Mouse (Mus musculus) adrenal gland, postnatal 14 days (tissue): ENCODE measurements at regions not wholly inside any gene's neighbourhood (a gene's known extent, or its start where the extent isn't known, plus 50 kb on each side); places are given as distances from the start of the nearest gene placed in this dataset.
A peak's percentile ranks its signal among the peaks of the same experiment; 100 is the strongest.
"Not testable (repeated sequence)": the region's sequence is repeated elsewhere in the genome, so short reads cannot be mapped to it uniquely, and the experiment has no call there.

Experiments
- DNase-seq: peaks from one replicate; pipeline ENCODE4 v3.0.0; 2021; ENCODE audit warnings: mixed read lengths

DNA sequence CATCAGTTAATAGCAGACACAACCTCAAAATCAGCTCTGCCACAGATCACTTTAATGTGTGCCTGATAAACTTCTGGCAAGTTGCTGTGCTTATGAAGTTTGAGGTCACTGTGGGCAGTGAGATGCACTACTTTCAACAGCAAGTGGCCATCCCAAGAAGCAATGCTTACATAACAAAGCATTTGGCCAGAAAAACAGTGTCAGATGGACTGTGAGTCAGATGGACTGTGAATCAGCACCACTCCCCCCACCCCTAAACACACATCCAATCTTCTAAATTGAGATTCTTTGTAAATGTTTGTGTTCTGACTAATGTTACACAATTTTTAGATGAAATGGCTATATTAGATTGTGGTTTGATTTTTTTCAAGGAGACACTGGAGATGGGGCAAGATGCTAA is 550.7 kb downstream of the Nxph1 start:
- DNase-seq = peak; percentile 17

- no peak for DNase-seq
Observed at GRCm38 (mm10) chr6:9534395-9534794, 586.2 kb downstream of the Nxph1 start.

DNA sequence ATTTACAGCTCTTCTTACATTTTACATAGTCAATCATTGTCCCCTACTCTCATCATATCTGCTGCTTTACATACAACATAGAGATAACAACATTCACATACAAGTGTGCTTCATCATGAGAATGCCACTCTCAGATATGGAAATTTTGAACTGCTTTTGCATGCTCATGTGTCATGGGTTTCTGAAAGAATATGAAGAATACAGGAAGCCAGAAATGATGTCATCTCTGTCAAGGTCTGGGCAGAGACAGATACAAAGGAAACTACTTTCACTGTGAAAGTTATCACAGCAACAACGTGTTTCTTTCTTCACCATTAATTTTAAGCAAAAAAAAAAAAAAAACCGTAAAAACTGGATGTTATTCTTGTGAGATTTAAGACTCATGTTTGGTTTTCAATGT is 590.5 kb downstream of the Nxph1 start:
- DNase-seq = no peak

DNA sequence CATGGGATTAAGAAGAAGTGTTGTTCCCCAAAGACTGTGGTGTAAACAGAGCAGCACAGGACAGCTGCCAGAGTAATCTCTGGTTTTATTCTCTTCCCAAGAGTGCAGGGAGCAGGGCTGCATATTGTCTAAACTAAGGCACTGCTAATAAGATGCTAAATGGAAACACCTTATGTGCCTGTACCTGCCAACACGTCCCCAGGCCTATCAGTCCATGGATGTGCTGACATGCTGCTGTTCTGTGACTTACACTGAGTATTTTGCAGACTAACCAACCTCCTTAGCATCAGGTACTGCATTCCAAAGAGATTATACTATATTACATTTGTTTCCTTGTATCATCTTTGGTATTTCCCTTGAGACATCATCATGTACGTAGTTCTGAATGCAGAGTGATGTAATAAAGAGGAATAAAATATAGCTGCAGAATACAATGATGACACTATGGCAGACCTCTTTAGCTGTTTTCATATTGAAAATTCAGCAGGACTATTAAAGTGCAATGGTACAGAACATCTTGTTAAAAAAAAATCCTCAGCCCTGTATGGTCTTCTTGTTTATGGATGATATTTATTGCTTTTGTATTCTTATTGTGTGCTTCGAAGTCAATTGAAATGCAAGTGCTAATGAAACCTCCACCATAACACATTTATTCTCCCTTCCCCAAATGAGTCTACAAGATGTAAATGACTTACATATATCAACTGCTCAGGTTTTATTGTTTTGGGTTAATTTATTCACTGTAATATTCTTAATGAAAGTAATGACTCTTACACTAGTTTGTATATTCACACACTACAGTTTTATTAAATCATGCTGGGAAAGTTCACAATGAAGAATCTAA is 602.1 kb downstream of the Nxph1 start:
- no peak for DNase-seq

- no peak for DNase-seq
Observed at GRCm38 (mm10) chr6:9563290-9564044, 615.2 kb downstream of the Nxph1 start.

DNA sequence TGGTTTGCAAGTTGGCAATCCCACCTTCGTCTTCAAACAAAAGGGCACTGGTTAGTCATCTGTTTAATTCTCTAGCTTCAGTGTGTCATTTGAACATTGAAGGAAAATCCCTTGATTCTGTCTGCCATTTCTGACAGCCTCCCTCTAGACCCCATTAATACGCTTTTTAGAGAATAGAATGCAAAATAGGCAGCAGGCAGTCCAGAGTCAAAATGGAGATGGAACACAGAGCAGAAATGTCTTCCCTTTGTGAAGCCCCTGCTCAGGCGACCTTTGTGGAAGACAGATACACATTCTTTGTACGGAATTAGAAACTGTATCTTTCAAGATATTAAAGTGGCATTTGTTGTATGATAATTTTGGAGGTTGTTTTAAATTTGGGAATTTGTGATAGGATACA is 623.6 kb downstream of the Nxph1 start:
- DNase-seq = no peak

DNA sequence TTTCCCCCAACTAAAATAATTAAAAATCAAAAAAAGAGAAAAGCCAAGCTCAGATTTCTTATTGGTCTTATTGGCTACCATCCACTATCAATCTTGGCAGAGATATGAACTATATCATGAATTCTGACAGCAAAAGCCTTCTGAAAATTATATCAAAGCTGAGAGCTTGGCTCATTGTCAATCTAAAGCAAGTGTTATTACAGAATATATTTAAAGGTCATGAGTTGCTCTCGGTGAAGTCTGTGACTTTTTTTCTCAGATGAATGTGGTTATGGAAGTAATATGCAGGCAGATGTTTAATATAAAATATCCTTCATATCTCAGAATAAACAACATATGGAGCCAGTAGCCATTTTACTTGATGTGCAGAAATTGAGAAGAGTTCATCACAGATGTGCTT is 645.2 kb downstream of the Nxph1 start:
- DNase-seq = no peak

DNA sequence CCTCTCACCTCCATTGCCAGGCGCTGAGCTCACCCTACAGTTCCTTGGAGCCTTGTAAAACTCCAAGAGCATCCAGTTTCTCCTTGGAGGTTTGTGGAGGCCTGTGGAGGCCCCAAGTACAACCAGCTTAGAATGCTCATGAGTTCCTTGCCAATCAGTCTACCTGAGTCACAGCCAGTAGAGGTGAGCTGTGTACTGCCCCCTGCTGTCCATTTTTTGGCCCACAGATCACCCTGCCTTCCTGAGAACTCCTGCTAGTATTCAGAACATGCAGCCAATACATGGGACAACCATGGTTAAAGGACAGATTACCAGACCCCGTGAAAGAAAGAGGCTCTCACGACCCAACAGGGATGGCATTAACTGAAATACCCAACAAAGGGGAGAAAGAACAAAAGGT is 651.2 kb downstream of the Nxph1 start:
- no peak for DNase-seq

DNA sequence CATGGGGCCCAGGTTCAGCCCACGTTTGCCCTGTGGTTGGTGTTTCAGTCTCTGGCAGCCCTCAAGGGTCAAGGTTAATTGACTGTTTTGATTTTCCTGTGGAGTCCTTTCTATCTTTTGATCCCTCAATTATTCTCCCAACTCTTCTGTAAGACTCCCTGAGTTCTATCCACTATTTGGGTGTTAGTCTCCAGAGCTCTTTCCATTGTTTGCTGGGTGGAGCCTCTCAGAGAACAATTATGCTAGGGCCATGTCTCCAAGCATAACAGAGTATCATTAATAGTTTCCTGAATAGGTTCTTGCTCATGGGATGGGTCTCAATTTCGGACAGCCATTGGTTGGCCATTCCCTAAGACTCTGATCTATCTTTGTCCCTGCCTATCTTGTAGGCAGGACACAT is 685.7 kb downstream of the Nxph1 start:
- no peak for DNase-seq

DNA sequence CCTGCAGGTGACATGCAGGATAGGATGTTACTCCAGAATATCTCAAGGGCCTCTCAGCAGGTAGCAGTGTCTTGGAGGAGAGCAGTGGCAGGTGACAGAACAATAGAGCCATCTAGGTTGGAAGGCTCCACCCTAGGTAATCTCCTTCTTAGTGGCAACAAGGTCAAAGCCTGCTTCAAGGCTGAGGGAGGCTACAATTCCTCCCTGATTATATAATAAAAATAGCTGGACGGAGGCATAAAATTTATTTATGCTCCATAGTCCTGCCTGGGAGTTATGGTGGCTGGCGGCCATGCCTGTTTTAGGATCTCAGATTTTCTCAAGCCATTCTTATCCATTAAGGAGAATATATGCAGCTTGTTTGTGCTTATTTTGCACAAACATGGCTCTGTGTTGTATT is 695.2 kb downstream of the Nxph1 start:
- DNase-seq = not testable (repeated sequence)

GRCm38 (mm10) chr6:9643926-9644325 is 695.7 kb downstream of the Nxph1 start:
- DNase-seq = not testable (repeated sequence)

DNA sequence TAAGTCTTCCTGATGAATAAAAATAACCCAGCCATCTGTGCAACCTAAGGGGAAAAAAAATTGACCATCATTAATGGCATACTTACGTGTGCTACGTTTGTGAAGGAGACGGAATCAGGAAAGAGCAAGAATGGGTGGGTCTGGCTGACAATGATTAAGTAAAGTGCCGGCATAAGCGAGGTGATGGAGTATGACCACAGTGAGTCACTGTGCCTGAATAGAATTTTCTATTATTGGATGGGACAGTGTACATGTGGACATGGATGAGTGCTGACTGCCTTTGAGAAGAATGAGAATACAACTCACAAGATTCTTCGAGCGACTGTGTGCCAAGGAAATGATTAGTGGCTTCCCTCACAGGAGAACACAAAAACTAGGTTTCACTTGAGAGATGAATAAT is 711.4 kb downstream of the Nxph1 start:
- no peak for DNase-seq

GRCm38 (mm10) chr6:9685182-9685581 is 737.0 kb downstream of the Nxph1 start:
- no peak for DNase-seq

DNA sequence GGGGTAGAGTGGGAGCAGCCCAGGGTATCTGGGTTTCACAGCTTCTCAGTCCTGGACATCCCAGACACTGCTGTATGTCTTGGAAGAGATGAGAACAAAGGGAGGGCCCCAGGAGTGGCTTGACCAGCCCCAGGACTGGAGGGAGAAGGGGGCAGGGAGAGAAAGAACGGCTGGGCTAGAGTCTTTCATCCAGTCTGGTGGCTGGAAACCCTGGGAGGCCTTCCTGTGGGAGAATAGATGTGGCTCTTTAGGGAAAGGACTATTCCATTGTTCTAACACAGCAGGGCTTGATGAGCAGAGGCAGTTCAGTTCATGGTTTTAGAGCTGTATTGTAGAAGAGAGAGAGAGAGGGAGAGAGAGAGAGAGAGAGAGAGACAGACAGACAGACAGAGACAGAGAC is 745.5 kb downstream of the Nxph1 start:
- no peak for DNase-seq

- no peak for DNase-seq
Observed at GRCm38 (mm10) chr6:9697698-9698097, 749.5 kb downstream of the Nxph1 start.

DNA sequence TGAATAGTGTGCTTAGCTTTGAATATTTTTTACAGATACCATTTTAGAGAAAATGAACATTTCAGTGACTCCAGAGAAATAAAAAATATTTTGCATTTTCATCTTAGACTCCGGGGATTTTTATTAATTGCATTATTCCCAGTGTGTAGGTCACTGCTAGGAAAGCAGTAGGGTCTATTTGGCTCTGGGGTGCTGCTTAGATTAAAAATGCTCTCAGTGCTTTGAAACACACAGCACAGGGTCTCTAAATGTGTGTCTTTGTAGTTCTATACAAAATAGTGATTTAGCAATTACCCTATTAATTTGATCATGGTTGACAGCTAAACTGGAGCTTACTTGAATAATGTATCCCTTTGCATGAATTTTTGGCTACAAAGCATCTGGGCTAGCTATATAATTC is 750.0 kb downstream of the Nxph1 start:
- DNase-seq = no peak
